Mouse (Mus musculus) mouse trophoblast stem cell (cell line): ENCODE results near the gene Armc3.

Experiments used
- in situ Hi-C, 2 experiments: fragments of 300-500 bp; cut with MseI, MboI; formaldehyde crosslinking; loops; 2 replicates in 1 of 2; 3 replicates in 1 of 2; pipeline ENCODE4 v1.15.1; 2025

Armc3 gene

DNA sequence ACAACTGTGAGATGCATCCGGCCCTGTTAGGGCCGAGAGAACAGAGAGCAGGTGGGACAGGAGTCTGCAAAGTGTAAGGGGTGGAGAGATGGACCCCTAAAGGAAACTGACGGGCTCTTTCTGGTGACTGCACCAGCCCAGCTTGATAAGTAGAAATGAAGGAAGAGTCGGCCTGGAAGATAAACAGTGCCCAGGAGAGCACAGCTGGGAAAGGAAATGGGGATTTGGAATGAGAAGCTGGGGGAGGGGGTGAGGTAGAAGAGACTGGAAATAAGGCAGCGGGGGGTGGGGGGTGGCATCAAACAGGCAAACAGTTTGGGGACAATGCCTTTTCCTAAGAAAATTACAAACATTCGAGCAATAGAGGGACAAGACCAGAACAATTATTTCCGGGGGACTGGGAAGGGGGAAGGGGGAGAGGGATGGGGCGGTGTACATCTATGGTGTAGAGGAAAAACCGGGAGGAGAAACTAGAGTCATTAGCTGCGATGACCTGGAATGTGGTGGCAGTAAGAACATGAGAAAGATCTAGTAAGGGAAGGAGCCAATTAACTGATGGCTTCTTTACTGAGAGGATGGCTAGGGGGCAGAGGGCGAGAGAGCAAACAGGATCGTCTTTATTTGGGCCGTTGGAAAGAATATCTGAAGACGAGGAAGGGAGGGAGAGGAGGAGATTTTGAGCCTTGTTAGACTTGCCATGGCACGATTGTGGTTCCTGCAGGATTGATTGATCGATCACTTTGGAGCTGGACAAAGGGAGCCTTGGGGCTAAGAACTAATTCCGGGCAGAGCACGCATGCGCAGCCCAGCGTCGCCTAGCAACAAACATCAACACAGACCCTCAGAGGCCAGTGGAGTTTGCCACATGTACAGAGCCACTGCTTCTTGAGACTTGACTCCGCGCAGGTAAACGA lies at the start of gene Armc3:
TSS of gene Armc3 (plus strand) at position 851 of the 914 bp plus-strand sequence.
- in situ Hi-C loops: no loop called here

DNA sequence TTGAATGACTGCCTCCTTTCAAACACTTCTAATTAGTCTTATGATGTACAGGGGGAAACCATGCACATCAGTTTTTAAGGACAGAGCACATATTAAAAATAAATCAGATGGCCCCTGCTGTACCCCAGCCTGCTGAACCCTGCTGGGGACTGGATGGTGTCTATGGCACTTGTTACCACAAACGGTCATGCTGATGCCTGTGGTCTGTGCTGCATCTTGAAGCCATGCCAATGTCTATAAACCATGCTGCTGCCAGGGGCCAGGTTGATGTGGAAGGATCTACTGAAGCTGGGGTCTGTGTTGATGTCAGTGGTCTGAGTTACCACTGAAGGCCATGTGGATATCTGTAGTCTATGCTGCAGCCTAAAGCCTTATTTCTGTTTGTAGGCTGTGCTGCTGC lies 46.4 kb upstream of the Armc3 start:
- in situ Hi-C loops: no loop called here

DNA sequence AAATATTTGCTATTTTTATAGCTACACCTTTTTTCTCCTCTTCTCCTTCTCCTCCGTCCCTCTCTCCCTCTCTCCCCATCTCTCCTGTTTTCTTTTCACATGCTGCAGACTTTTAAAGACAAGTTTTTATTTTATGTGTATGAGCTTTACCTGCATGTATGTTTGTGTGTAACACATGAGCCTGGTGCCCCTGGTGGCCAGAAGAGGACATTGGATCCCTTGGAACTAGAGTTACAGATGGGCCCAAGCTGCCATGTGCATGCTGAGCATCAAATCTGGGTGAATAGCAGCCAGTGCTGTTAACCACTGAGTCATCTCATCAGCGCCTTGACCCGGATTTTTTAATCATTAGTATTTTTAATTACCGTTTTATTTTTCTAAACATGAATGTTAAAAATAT lies 42.9 kb upstream of the Armc3 start:
- in situ Hi-C loops: no loop called here

DNA sequence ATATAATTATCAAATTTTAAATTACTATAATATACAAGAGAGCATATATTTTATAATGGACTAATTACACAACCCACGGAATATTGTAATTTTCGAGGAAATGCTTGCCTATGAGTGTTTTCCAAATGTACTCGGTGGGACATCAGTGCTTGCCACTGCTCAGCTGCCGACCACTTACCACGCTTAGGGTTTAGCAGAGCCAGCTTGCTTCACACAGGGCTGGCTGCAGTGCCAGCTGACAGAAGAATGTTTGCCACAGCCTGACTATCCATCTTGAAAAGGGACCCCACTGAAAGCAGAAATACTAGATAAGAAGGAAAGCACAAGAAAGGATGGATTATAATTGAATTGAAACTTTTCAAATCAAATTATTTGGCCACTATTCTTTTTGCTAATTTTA lies 39.6 kb upstream of the Armc3 start:
- in situ Hi-C loops: no loop called here

DNA sequence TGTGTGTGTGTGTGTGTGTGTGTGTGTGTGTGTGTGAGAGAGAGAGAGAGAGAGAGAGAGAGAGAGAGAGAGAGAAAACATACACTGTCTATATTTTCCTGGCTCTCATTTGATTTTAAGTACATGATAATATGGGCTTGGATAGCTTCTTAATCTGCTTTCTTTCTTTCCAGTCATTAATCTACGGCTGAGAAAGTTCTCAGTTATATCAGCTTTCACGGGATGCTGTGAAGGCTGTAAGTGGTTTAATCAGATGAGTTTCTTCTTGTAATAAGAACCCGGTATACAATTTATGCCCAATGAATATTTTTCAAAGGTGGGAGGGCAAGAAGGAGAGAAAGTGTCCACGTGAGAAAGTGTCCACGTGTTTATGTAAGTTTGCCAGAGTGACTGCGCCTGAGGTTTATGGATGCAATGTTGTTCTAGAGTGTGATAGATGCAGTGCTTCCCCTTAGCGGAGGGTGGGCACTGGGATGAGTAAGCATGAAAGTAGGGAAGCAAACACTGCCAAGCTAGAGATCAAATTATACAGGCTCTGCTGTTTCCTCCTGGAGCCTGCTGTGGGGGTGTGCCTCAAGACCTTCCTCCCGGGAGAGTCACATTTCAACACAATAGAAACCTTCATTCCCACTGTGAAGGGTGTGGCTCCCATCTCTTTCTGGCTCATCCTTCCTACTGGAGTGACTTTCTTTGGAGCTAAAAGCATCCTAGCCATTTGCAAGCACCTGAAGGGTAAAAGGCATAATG lies 38.6 kb upstream of the Armc3 start:
- in situ Hi-C loops: no loop called here

DNA sequence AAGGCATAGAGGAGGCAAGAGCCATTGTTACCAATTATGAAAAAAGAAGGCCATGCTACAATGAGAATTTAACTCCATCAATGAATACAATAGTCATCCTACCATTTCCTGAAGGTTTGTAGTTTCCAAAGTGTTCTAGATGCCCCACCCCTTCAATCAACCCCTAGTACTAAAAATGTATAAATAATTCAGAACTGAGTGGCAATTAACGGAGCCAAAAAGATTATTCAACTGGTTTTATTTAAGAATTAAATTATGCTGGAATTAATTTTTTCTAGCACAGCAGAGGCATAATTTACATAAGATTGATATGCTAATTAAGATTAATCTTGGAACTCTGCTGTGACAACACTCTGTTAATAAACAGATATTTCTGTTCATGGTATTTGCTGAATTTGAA lies 34.9 kb upstream of the Armc3 start:
- in situ Hi-C loops: no loop called here

DNA sequence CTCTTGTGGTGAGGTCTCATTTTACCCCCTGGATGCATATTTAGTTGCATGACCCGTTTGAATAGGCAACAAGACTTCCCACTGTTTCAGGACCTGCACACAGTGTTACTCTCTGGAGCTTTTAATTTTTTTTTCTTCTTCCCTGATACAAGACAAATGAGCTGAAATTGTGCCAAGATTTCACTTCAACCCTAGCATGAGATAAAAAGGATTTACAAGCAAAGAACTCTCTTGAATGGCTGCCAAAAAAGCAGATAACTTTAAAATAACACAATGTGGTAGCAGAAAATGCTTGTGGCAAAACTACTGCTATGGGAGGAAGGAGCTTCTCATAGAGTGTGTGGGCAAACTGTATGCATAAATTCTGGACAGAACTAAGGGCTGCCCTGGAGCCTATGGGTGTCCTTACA lies 22.3 kb upstream of the Armc3 start:
- in situ Hi-C loops: no loop called here

DNA sequence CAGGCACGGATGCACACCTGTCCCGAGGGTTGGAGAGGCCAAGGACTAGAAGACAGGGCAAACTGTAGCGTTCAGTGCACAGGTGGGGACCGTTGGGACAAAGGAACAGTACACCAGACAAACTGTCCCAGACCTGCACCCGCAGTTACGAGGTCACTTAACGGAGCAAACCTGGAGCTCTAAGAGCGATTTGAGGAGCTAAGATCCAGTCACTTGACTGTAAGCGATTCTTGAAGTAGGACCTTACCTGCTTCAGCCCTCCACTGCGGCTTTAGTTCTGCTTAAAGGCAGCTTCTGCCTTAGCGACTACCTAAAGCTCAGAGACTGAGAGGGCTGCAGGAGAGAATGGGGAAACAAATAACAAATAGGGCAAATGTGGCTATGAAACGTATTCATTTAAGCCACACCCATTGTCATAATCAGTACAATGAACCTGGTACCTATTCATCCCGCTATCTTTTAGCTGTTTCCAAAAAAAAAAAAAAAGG lies 308 bp downstream of the Armc3 start:
- in situ Hi-C loops: no loop called here

DNA sequence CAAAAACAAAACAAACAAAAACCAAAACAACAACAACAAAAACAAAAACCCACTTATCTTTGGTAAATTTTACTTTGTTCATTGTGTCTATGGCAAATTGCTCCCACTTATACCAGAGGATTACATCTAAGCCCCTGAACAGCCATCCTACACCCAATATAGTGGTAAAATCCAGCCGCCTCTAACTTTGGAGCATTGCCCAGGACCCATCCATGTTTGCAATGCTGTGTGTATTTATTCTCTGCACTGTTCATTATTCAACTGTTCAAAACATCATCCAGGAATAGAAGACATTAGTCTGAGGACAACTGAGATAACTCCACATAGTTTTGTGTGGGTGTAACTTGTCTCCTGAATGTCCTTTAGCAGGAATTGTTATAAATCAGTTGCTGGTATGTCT lies 1.0 kb downstream of the Armc3 start:
- in situ Hi-C loops: no loop called here

DNA sequence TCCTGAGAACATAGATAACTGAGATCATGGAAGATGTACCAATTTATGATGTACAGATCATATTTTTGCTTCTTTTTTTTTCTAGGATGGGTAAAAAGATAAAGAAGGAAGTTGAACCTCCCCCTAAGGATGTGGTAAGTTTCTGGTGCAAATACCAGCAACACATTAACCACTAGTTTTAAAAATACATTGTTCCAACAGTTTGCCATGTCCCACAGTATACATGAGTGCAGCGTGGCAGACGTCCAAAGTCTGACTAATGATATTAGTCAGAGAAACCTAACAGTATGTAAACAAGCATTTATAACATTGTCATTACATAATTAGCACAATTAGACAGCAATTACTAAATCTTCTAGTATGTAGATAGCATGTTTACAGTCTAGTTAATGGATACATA lies 2.6 kb downstream of the Armc3 start:
- in situ Hi-C loops: no loop called here

DNA sequence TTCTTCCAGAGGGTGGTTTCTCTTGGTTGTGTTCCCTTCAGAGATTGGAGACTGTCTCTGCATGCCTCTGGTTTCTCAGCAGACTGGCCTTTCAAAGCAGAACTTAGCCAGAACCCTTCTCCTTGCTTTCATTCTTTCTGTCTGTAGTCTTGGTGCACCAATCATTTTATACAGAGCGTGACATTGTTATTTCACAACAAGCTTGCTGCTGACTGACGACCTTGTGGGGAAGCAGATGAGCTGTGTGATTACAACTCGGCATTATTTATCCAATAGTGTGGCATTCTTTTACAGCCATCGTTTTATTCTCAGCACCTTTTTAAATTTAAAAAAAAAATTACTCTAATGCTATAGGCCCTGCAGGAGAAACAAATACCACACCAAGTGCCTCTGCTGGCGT lies 35.2 kb downstream of the Armc3 start:
- in situ Hi-C loops: loop anchor here in 1 of 2 experiments (10.0 kb wide), 1 partner anchor 110 kb away; no protein-coding TSS in a partner anchor

DNA sequence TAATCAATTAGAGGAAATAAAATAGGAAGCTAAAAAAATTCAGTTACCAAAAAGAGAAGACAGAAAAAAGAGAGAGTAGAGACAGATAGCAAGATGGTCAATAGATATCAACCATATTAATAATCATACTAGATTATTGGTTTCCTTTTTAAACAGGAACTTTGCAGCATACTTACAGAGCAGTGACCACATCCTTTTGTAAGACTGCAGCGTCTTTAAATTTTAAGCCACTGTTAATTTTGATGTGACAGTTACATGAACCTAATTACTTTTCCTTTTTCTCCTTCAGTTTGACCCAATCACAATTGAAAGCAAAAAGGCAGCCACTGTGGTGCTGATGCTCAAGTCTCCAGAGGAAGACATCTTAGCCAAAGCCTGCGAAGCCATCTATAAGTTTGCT lies 36.1 kb downstream of the Armc3 start:
- in situ Hi-C loops: loop anchor here in 1 of 2 experiments (10.0 kb wide), 1 partner anchor 110 kb away; no protein-coding TSS in a partner anchor

DNA sequence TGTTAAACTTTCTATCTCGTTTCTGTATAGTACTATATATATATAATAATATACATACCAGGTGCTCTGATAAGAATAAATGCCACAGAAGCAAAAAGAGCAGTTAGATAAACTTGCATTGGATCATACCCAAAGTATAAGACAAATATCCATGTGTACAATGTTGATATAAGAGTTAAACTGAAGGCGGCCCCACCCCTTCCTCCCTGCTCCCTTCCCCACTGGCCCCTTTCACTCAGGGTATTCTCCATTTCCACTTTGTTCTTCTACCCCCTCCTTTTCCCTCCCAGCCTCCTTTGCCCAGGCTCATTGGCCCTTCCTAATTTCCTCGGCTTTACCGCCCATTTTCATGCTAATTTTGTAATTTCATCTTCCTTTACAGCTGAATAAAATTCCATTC lies 36.5 kb downstream of the Armc3 start:
- in situ Hi-C loops: loop anchor here in 1 of 2 experiments (10.0 kb wide), 1 partner anchor 109 kb away; no protein-coding TSS in a partner anchor

DNA sequence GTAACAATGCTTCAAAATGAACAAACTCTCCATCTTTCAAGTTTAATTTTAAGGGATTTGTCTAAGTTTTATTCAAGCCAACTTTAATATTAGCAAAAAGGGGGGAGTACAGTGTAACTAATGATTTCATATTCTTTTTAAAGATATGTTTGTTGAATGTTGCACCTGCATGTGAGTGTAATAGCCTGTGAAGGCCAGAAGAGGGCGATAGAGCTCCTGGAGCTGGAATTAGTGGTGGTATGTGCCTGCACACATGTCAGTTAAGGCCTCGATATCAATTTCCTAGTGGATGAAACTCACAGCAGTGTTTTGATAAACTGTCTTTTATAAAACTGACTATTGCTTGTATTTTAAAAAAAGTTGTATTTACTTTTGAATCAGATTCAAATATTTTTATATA lies 39.7 kb downstream of the Armc3 start:
- in situ Hi-C loops: loop anchor here in 1 of 2 experiments (10.0 kb wide), 1 partner anchor 106 kb away; no protein-coding TSS in a partner anchor

DNA sequence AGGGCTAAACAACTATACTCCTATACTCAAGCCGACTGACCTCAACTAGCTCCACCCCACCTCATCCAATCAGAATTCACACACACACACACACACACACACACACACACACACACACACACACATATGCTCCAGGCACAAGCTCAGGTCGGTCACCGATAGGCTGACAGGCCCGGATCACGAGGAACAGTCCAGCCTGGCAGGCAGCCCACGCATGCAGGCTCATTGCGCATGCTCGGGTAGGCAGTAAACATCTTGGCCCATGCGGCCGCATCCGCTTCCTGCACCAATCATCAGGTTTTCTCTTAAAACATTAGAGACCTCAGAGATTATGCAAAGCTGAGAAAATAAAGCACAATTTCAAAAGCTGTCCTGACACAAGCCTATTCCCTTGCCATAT lies 50.5 kb downstream of the Armc3 start:
- in situ Hi-C loops: no loop called here

DNA sequence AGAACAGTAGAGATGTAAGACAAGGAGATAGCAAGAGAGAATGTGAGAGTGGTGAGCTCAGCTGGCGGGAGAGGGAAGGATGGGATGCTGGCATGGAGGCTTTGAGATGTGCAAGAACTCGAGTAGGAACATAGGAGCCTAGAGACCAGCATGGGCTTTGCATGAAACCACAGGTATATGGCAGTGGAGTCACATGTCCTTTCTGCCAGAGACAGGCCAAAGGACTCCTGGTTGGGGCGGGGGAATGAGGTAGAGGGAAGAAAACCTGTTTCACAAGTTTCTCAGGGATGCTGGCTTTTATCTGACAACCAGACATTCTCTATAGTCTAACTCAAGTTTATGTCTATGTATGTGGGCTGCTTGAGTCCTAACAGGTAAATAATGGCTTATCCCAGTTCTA lies 55.9 kb downstream of the Armc3 start:
- in situ Hi-C loops: no loop called here

DNA sequence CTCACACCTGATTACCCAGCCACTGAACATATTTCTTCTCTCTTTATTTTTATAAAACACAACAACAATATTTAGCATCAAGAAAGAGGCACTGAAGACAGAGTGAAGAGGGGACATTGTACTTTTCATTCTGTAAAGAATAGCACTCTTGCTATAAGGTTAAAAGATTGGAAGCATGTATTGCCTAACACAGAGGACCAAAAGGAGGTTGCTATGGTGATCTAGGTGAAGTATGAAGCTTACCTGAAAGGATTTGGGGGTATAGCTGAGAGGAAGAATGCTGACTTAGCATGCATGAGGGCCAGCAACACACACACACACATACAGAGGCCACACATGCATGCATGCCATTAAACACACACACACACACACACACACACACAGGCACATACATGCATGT lies 58.2 kb downstream of the Armc3 start:
- in situ Hi-C loops: no loop called here

DNA sequence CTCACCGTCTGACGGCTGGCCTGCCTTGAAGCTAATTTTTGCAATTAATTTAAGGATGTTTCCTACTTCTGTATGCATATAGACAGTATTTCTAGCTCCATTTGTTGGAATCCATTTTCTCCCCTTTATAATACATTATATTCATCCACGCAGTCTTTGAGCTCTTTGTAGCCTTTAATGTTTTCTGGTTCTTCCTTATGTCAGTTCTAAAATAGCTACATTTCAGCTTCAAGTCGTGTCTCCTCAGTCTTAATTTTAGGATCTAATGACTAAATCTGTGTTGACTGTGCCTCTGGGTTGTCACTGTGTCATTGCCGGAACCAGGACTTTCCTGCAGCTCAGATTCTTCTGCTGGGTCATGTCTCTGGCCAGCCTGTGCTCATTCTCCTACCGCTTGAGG lies 61.3 kb downstream of the Armc3 start:
- in situ Hi-C loops: no loop called here

DNA sequence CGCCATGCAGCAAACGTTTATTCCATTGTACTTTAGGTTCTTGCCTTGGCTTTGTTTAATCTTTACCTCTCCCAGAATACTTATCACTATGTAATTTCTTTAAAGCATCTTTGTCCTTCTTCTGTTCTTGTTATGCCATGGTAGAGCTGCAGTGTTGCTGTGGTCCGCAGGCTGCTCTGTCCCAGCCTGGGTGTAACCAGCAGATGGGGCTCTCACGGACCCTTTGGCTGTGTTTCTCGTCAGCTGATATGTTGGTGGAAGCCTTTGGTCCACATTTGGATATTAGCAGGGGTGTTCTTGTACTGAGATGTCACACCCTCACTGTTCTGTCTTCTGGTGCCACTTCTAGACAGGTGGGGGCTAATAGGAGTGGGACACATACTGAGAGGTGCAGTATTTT lies 64.3 kb downstream of the Armc3 start:
- in situ Hi-C loops: no loop called here

DNA sequence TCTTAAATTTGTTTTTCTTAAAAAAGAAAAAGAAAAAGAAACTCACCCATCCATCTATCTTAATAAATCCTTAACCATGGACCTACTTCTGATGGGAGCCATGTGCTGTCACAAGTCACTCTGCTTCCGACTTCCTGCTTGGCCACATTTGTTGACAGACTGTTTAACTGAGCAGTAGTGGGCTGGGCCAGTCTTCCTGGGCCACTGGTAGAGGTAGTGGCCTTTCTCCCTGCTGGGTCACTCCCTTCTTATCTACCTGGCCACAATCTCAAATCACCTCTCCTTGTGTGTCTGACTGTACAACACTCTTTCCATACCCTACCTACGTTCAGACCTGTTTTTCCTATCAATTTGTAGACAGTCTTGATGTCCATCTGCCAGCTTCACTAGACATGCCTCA lies 66.7 kb downstream of the Armc3 start:
- in situ Hi-C loops: no loop called here

DNA sequence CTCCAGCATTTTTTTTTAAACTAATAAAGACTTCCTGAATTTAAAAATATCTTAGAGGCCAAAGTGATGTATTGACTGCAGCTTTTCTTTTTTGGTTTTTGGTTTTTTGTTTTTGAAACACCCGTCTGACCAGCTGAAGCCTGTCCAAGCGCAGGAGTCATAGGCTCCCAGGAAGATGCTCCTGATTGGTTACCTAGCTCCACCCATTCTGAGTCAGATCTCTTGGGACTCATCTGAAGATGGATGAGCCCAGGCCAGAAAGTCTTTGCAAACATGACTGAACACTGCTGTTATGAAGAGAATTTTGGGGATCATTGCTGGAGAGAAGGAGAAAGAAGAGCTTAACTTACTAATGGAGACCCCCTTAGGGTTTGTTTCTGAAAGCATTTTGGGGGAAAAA lies 68.3 kb downstream of the Armc3 start:
- in situ Hi-C loops: no loop called here

DNA sequence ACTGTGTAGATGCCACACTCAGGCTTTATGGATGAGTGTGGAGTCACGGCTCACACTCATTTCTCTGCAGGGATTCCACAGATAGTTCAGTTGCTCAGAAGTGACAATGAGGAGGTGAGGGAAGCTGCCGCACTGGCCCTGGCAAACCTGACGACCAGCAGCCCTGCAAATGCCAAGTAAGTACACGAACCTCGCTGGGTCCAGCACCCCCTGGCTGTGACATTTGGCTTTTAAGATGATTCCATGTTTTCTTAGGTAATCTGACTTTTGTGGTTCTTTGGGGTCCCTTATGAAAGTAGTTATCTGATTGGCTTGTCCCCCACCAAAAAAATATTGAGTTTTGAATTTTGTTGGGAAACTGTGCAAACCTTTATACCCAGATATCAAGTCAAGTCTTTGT lies 70.9 kb downstream of the Armc3 start:
- in situ Hi-C loops: no loop called here

DNA sequence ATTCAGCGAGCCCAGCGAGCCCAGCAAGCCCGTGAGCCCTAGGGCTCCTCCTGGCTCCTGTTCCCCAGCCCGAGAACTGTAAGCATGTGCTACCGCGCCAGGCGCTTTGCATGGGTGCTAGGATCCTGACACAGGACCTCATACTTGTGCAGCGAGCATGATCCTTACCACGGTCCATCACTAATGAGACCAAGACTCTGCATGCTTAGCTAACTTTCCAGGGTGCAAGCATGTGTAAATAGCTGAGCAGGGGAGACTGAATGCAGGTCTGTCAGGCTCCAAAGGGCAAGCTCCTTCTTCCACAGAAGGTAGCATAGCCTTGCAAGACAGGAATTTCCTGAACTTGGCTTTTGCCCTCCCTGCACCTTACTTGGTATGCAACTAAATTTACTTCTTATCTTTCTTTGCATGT lies 71.6 kb downstream of the Armc3 start:
- in situ Hi-C loops: no loop called here
